Mouse (Mus musculus) stomach, postnatal 0 days (tissue): ENCODE measurements around the gene Tulp2. TPM values are rescaled to one million over a fixed set of nuclear protein-coding genes. Genes with fewer than 3 reads are reported as not detected.
"Not testable (repeated sequence)": the region's sequence is repeated elsewhere in the genome, so short reads cannot be mapped to it uniquely, and the experiment has no call there.

Source experiments
- ATAC-seq: fragments of 200-750 bp; cut with Nextera tagmentation; 2 replicates; pipeline ENCODE4 v1.8.0; 2017; ENCODE audit not compliant: low FRiP score, low TSS enrichment
- DNase-seq: peaks from one replicate; pipeline ENCODE4 v3.0.0-alpha.2; 2016; ENCODE audit warnings: low spot score
- H3K27ac ChIP-seq: fragments of 300-500 bp; sonication (generic); replicated peaks from 2 replicates; pipeline ENCODE4 v1.5.1; 2014; ENCODE audit warnings: mild to moderate bottlenecking, control low read depth
- H3K27me3 ChIP-seq: fragments of 300-500 bp; sonication (generic); 2 replicates; pipeline ENCODE4 v1.6.1; 2014; ENCODE audit warnings: low read length; ENCODE audit not compliant: control insufficient read depth, insufficient read depth
- H3K36me3 ChIP-seq: fragments of 300-500 bp; sonication (generic); 2 replicates; pipeline ENCODE4 v1.6.1; 2014; ENCODE audit warnings: low read length, mixed read lengths; ENCODE audit not compliant: control insufficient read depth, insufficient read depth
- H3K4me1 ChIP-seq: fragments of 300-500 bp; sonication (generic); replicated peaks from 2 replicates; pipeline ENCODE4 v1.6.1; 2014; ENCODE audit warnings: antibody characterized with exemption; ENCODE audit not compliant: control insufficient read depth, insufficient read depth
- H3K4me2 ChIP-seq: fragments of 300-500 bp; sonication (generic); replicated peaks from 2 replicates; pipeline ENCODE4 v1.6.1; 2014; ENCODE audit warnings: low read depth, mild to moderate bottlenecking, control low read depth, moderate library complexity
- H3K4me3 ChIP-seq: fragments of 300-500 bp; sonication (generic); 2 replicates; pipeline ENCODE4 v1.5.1; 2014; ENCODE audit warnings: low read depth, low read length, control low read depth
- H3K9ac ChIP-seq: fragments of 300-500 bp; sonication (generic); 2 replicates; pipeline ENCODE4 v1.6.1; 2014; ENCODE audit warnings: mild to moderate bottlenecking, low read length, control low read depth, mixed read lengths
- H3K9me3 ChIP-seq: fragments of 300-500 bp; sonication (generic); 2 replicates; pipeline ENCODE4 v1.6.1; 2016; ENCODE audit warnings: low read length; ENCODE audit not compliant: control insufficient read depth
- CTCF ChIP-seq: IDR thresholded peaks from 2 replicates; pipeline ENCODE4 v1.5.1; 2016; ENCODE audit warnings: antibody characterized with exemption, low read depth, mild to moderate bottlenecking, moderate library complexity
- EP300 ChIP-seq: optimal IDR thresholded peaks from 2 replicates; pipeline ENCODE3; 2016; ENCODE audit warnings: antibody characterized with exemption
- WGBS: fragments of 180-500 bp; shearing (Covaris S2); extraction: QIAGEN DNeasy Blood & Tissue Kit; methylation state at CpG from one replicate; pipeline ENCODE4 v1.1.7; 2014; 5-methylcytosine and 5-hydroxymethylcytosine counted together
- polyA plus RNA-seq: library from polyadenylated mRNA; unstranded; fragments of >200 nt; fragmentation: Nextera tagmentation; extraction: Ambion mirVana; gene quantifications from 2 replicates; pipeline ENCODE4 v1.2.1, GENCODE M21; 2015

The Tulp2 gene
- polyA plus RNA-seq, 1 experiment from 2014 or later = 0.32 TPM

GRCm38 (mm10) chr7:45462325-45462724, 19.4 kb upstream of the Tulp2 start:
- no peak for TF ChIP-seq EP300
- H3K4me3 ChIP-seq = no peak overlapping the region
- no peak overlapping the region for H3K4me2 ChIP-seq
- peaks cover 11% of the 10 kb centered on the region for H3K4me1 ChIP-seq
- H3K27me3 ChIP-seq = no peaks in the 10 kb centered on the region
- DNase-seq (no peak), ATAC-seq (no peak)
- H3K36me3 ChIP-seq = peaks cover 4% of the 10 kb centered on the region; the same call in 1 of the 2 replicates
- H3K9ac ChIP-seq = no peak overlapping the region
- H3K27ac ChIP-seq = no peak overlapping the region
- WGBS = 81% methylated on average over 4 of the region's 4 CpGs
- no peaks in the 10 kb centered on the region for H3K9me3 ChIP-seq

- not testable (repeated sequence) for ATAC-seq, H3K9me3 ChIP-seq, H3K9ac ChIP-seq, DNase-seq, H3K4me2 ChIP-seq, H3K27me3 ChIP-seq, H3K4me3 ChIP-seq, H3K36me3 ChIP-seq, H3K27ac ChIP-seq
- H3K4me1 ChIP-seq = peaks cover 11% of the 10 kb centered on the region
- WGBS = 69% methylated on average over 4 of the region's 4 CpGs
- TF ChIP-seq CTCF = peak; percentile 37; the same call in 1 of the 2 replicates
Observed at GRCm38 (mm10) chr7:45462868-45463267, 18.8 kb upstream of the Tulp2 start.

GRCm38 (mm10) chr7:45463987-45464778, 17.5 kb upstream of the Tulp2 start:
- H3K36me3 ChIP-seq = no peaks in the 10 kb centered on the region
- no peaks in the 10 kb centered on the region for H3K9me3 ChIP-seq
- no peak for DNase-seq
- no peak overlapping the region for H3K4me2 ChIP-seq
- H3K9ac ChIP-seq = no peak overlapping the region
- no peak for ATAC-seq
- H3K27ac ChIP-seq = no peak overlapping the region
- 89% methylated on average over 7 of the region's 7 CpGs for WGBS
- TF ChIP-seq EP300 = no peak
- TF ChIP-seq CTCF = no peak
- peaks cover 11% of the 10 kb centered on the region for H3K4me1 ChIP-seq
- H3K4me3 ChIP-seq = no peak overlapping the region
- no peaks in the 10 kb centered on the region for H3K27me3 ChIP-seq

GRCm38 (mm10) chr7:45465112-45465511, 16.6 kb upstream of the Tulp2 start:
- ATAC-seq = no peak
- 93% methylated on average over 12 of the region's 12 CpGs for WGBS
- no peaks in the 10 kb centered on the region for H3K27me3 ChIP-seq
- no peak overlapping the region for H3K4me2 ChIP-seq
- no peaks in the 10 kb centered on the region for H3K9me3 ChIP-seq
- peaks cover 11% of the 10 kb centered on the region for H3K4me1 ChIP-seq
- DNase-seq = no peak
- H3K27ac ChIP-seq = no peak overlapping the region
- no peak for TF ChIP-seq EP300
- TF ChIP-seq CTCF = no peak
- H3K36me3 ChIP-seq = no peaks in the 10 kb centered on the region
- H3K4me3 ChIP-seq = no peak overlapping the region
- no peak overlapping the region for H3K9ac ChIP-seq

GRCm38 (mm10) chr7:45465549-45465948, 16.1 kb upstream of the Tulp2 start:
- WGBS = 77% methylated on average over 9 of the region's 9 CpGs
- Histone ChIP-seq H3K27ac (no peak overlapping the region), H3K36me3 (no peaks in the 10 kb centered on the region), H3K4me3 (no peak overlapping the region), H3K9ac (no peak overlapping the region; the same call in 1 of the 2 replicates), H3K4me1 (peaks cover 7% of the 10 kb centered on the region), H3K4me2 (peak overlapping the region; percentile 87), H3K9me3 (no peaks in the 10 kb centered on the region), H3K27me3 (no peaks in the 10 kb centered on the region)
- peak; percentile 19 for DNase-seq
- no peak for ATAC-seq
- TF ChIP-seq CTCF (peak; percentile 36), EP300 (no peak)
